Mouse (Mus musculus): ENCODE measurements around the gene Pard3.

GRCm38 (mm10) chr8:127125686-127126683 lies 62.3 kb downstream of the Pard3 start:
- no peak for TF ChIP-seq CTCF (IDR thresholded peaks at IDR 0.05; ENCODE audit: low read depth)
- TF ChIP-seq EP300 (optimal IDR thresholded peaks at IDR 0.05): no peak

All from stomach, postnatal 0 days (tissue).